Mouse (Mus musculus) kidney, adult 2 months (tissue): ENCODE measurements at regions not wholly inside any gene's neighbourhood (a gene's known extent, or its start where the extent isn't known, plus 50 kb on each side); places are given as distances from the start of the nearest gene placed in this dataset.

ENCODE experiments used
- CTCF ChIP-seq: fragments of 200-500 bp; conservative IDR thresholded peaks from 2 replicates; pipeline ENCODE4 v1.5.1; 2011; ENCODE audit warnings: low read depth, mild to moderate bottlenecking, control low read depth, low read length, moderate library complexity, mixed read lengths; ENCODE audit not compliant: insufficient read depth, insufficient read length
- POLR2A ChIP-seq: fragments of 200-500 bp; IDR thresholded peaks from one replicate; pipeline ENCODE4 v1.6.1; 2011; ENCODE audit warnings: low read depth, low read length, control low read depth

DNA sequence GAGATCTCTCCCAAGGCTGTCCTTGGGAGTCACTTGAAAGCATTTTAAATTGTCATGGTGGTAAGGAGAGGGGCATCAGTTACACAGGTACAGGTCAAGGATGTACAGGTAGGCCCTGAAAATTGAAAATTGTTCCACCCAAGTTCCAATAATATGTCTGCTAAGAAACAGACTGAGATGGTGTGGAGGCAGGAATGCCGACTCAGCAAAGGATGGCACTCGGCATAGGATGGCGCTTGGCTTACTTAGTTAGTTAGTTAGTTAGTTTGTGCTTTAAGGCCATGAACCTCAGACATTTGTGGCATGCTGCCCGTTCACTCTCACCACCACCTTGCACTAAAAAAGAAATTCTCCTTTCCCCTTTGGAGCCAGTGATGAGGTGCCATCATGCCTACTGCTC, 78.9 kb downstream of the Zfp706 start:
- TF ChIP-seq CTCF: no peak
- no peak for TF ChIP-seq POLR2A
